Mouse (Mus musculus) CH12.LX (cell line): ENCODE data around the gene Pdia3. TPM values are rescaled to one million over a fixed set of nuclear protein-coding genes. Genes with fewer than 3 reads are reported as not detected.

Experiments used
- DNase-seq: peaks from one replicate; pipeline ENCODE4 v3.0.0-alpha.2; 2013; ENCODE audit errors: extremely low read depth
- H3K27ac ChIP-seq: 2 replicates; pipeline ENCODE4 v1.5.1; 2012; ENCODE audit warnings: low read depth, mild to moderate bottlenecking, control low read depth, moderate library complexity; ENCODE audit not compliant: insufficient read depth
- H3K27me3 ChIP-seq: replicated peaks from 2 replicates; pipeline ENCODE3; 2012; ENCODE audit warnings: inconsistent platforms
- H3K36me3 ChIP-seq, 2 experiments: replicated peaks in 1 of 2; 2 replicates each; pipeline versions ENCODE3 to v1.6.1; 2012; ENCODE audit warnings: inconsistent platforms in 1 of 2, low read length in 1 of 2, mild to moderate bottlenecking in 1 of 2, mixed read lengths in 1 of 2, moderate library complexity in 1 of 2; ENCODE audit not compliant: control insufficient read depth in 1 of 2, insufficient read depth in 1 of 2
- H3K4me1 ChIP-seq, 2 experiments: 2 replicates each; pipeline ENCODE4 v1.6.1; 2012; ENCODE audit warnings: inconsistent platforms in 1 of 2, moderate library complexity in 1 of 2; ENCODE audit not compliant: insufficient read depth in 2 of 2, control insufficient read depth in 1 of 2
- H3K4me2 ChIP-seq: 2 replicates; pipeline ENCODE4 v1.6.1; 2012; ENCODE audit warnings: low read depth, mild to moderate bottlenecking, control low read depth; ENCODE audit not compliant: poor library complexity, insufficient read depth, severe bottlenecking
- H3K4me3 ChIP-seq, 3 experiments: fragments of 150-350 bp in 1 of 3; sonication (generic) in 1 of 3; replicated peaks in 1 of 3; 2 replicates each; pipeline versions ENCODE3 to v1.5.1; 2011 to 2012; ENCODE audit warnings: low read depth in 2 of 3, low read length in 2 of 3, mild to moderate bottlenecking in 2 of 3, moderate library complexity in 2 of 3, control low read depth in 1 of 3, improper control_type of control experiment in 1 of 3, inconsistent platforms in 1 of 3, mixed read lengths in 1 of 3; ENCODE audit not compliant: poor library complexity in 1 of 3
- H3K79me2 ChIP-seq: replicated peaks from 2 replicates; pipeline ENCODE4 v1.6.1; 2012; ENCODE audit warnings: mild to moderate bottlenecking, moderate library complexity; ENCODE audit not compliant: control insufficient read depth, poor library complexity, insufficient read depth, severe bottlenecking; ENCODE audit errors: extremely low read depth
- H3K9ac ChIP-seq: 2 replicates; pipeline ENCODE4 v1.6.1; 2012; ENCODE audit warnings: low read depth, mild to moderate bottlenecking, control low read depth, moderate library complexity; ENCODE audit not compliant: insufficient read depth
- H3K9me3 ChIP-seq: replicated peaks from 2 replicates; pipeline ENCODE3; 2012; ENCODE audit warnings: low read length, inconsistent platforms, mixed read lengths
- BHLHE40 ChIP-seq: IDR thresholded peaks from 2 replicates; pipeline ENCODE4 v1.6.1; 2011; ENCODE audit warnings: mild to moderate bottlenecking, low read depth, low read length, improper control_type of control experiment
- CHD1 ChIP-seq: IDR thresholded peaks from 2 replicates; pipeline ENCODE4 v1.6.1; 2012; ENCODE audit warnings: low read depth, low read length, improper control_type of control experiment, inconsistent platforms
- CTCF ChIP-seq, 2 experiments: IDR thresholded peaks in 1 of 2; conservative IDR thresholded peaks in 1 of 2; 2 replicates each; pipeline ENCODE4 v1.5.1; 2011 to 2012; ENCODE audit warnings: low read depth in 2 of 2, low read length in 2 of 2, improper control_type of control experiment in 1 of 2, inconsistent platforms in 1 of 2, mild to moderate bottlenecking in 1 of 2, moderate library complexity in 1 of 2
- E2F4 ChIP-seq: IDR thresholded peaks from 2 replicates; pipeline ENCODE4 v1.6.1; 2011; ENCODE audit warnings: low read depth, low read length, improper control_type of control experiment; ENCODE audit not compliant: insufficient replicate concordance
- ELF1 ChIP-seq: IDR thresholded peaks from 2 replicates; pipeline ENCODE4 v1.6.1; 2014; ENCODE audit warnings: low read depth, mild to moderate bottlenecking, inconsistent platforms, low read length, improper control_type of control experiment
- ETS1 ChIP-seq: conservative IDR thresholded peaks from 2 replicates; pipeline ENCODE4 v1.6.1; 2012; ENCODE audit warnings: low read depth, mild to moderate bottlenecking, inconsistent platforms, low read length, improper control_type of control experiment, moderate library complexity
- GABPA ChIP-seq: IDR thresholded peaks from 2 replicates; pipeline ENCODE4 v1.6.1; 2012; ENCODE audit warnings: low read depth, low read length, improper control_type of control experiment, inconsistent platforms; ENCODE audit not compliant: insufficient replicate concordance
- IRF4 ChIP-seq: IDR thresholded peaks from 2 replicates; pipeline ENCODE4 v1.6.1; 2014; ENCODE audit warnings: low read depth, mild to moderate bottlenecking, inconsistent platforms, low read length, improper control_type of control experiment
- JUND ChIP-seq: conservative IDR thresholded peaks from 2 replicates; pipeline ENCODE4 v1.6.1; 2011; ENCODE audit warnings: low read depth, low read length, improper control_type of control experiment
- MAX ChIP-seq: IDR thresholded peaks from 2 replicates; pipeline ENCODE4 v1.6.1; 2011; ENCODE audit warnings: low read length, improper control_type of control experiment
- MEF2A ChIP-seq: IDR thresholded peaks from 2 replicates; pipeline ENCODE4 v1.6.1; 2014; ENCODE audit warnings: low read depth, mild to moderate bottlenecking, inconsistent platforms, low read length, improper control_type of control experiment, borderline replicate concordance
- MXI1 ChIP-seq: IDR thresholded peaks from 2 replicates; pipeline ENCODE4 v1.6.1; 2011; ENCODE audit warnings: mild to moderate bottlenecking, low read depth, low read length, improper control_type of control experiment
- MYC ChIP-seq: IDR thresholded peaks from 2 replicates; pipeline ENCODE4 v1.6.1; 2011; ENCODE audit warnings: low read depth, mild to moderate bottlenecking, improper control_type of control experiment, low read length
- NELFE ChIP-seq: IDR thresholded peaks from 2 replicates; pipeline ENCODE4 v1.6.1; 2011; ENCODE audit warnings: low read depth, low read length, improper control_type of control experiment
- POLR2AphosphoS2 ChIP-seq: IDR thresholded peaks from 2 replicates; pipeline ENCODE4 v1.6.1; 2011; ENCODE audit warnings: low read depth, low read length, improper control_type of control experiment
- SMC3 ChIP-seq: IDR thresholded peaks from 2 replicates; pipeline ENCODE4 v1.6.1; 2011; ENCODE audit warnings: low read depth, low read length, improper control_type of control experiment
- TBP ChIP-seq: conservative IDR thresholded peaks from 2 replicates; pipeline ENCODE4 v1.6.1; 2011; ENCODE audit warnings: low read depth, low read length, improper control_type of control experiment
- USF2 ChIP-seq: conservative IDR thresholded peaks from 2 replicates; pipeline ENCODE4 v1.6.1; 2011; ENCODE audit warnings: low read depth, low read length, improper control_type of control experiment
- ZKSCAN1 ChIP-seq: IDR thresholded peaks from 2 replicates; pipeline ENCODE4 v1.6.1; 2012; ENCODE audit warnings: low read depth, inconsistent platforms, low read length, improper control_type of control experiment, borderline replicate concordance
- ZMIZ1 ChIP-seq: IDR thresholded peaks from 2 replicates; pipeline ENCODE4 v1.6.1; 2012; ENCODE audit warnings: low read depth, mild to moderate bottlenecking, inconsistent platforms, low read length, improper control_type of control experiment
- ZNF384 ChIP-seq: IDR thresholded peaks from 2 replicates; pipeline ENCODE4 v1.6.1; 2012; ENCODE audit warnings: low read depth, low read length, improper control_type of control experiment, inconsistent platforms
- dilution Hi-C: fragments of 300-500 bp; cut with MboI; formaldehyde crosslinking; loops from 2 replicates; pipeline ENCODE4 v1.14.3; 2020; ENCODE audit warnings: low sequenced_read_pairs; ENCODE audit not compliant: extremely low pct_unique_long_range_greater_than_20kb, extremely low pct_ligation_motif_present
- in situ Hi-C: fragments of 300-500 bp; cut with MboI; formaldehyde crosslinking; loops from 3 replicates; pipeline ENCODE4 v1.14.3; 2019; ENCODE audit warnings: low sequenced_read_pairs, low pct_ligation_motif_present, low pct_unique_long_range_greater_than_20kb, mixed read lengths
- polyA plus RNA-seq: library from polyadenylated mRNA; unstranded; fragments of >175 nt; gene quantifications from 2 replicates; pipeline ENCODE4 v1.2.1, GENCODE M21; 2012; ENCODE audit warnings: low read depth; ENCODE audit not compliant: insufficient read length
- total RNA-seq, 2 experiments: library from RNA; depleted of rRNA; stranded (reverse); fragments of 300-350 nt in 1 of 2; fragments of >200 nt in 1 of 2; gene quantifications; 2 replicates each; pipeline ENCODE4 v1.2.3; 2012 to 2014

The Pdia3 gene
- total and polyA plus RNA-seq, 3 experiments: 54.5 to 406 (median 169) TPM

- no peak for DNase-seq
- no peak overlapping the region for H3K9ac ChIP-seq
- H3K36me3 ChIP-seq: peaks cover 14 to 18% of the 10 kb centered on the region in 2 experiments
- dilution Hi-C loops: no loop called here
- H3K27ac ChIP-seq: no peak overlapping the region
- H3K79me2 ChIP-seq: no peaks in the 10 kb centered on the region
- no peak overlapping the region for H3K4me3 ChIP-seq
- H3K27me3 ChIP-seq: peaks cover 37% of the 10 kb centered on the region
- H3K4me1 ChIP-seq: peaks cover 6 to 31% of the 10 kb centered on the region in 2 experiments
- H3K9me3 ChIP-seq: no peaks in the 10 kb centered on the region
- in situ Hi-C loops: no loop called here
- TF ChIP-seq MEF2A: no peak
- TF ChIP-seq TBP: no peak
- TF ChIP-seq ZNF384: no peak
- TF ChIP-seq NELFE: no peak
- no peak for TF ChIP-seq JUND
- TF ChIP-seq E2F4: no peak
- TF ChIP-seq BHLHE40: no peak
- TF ChIP-seq MYC: no peak; the same call in 1 of the 2 replicates
- no peak for TF ChIP-seq ELF1
- TF ChIP-seq SMC3: no peak
- H3K4me2 ChIP-seq: peak overlapping the region; percentile 90
These were observed 29.4 kb downstream of the Pdia3 start for GRCm38 (mm10) chr2:121443068-121443349.

GRCm38 (mm10) chr2:121444178-121444577 lies 30.6 kb downstream of the Pdia3 start, which contains the start of gene Ell3:
TSS of gene Ell3 (minus strand) at chr2:121444278.
- peaks cover 38% of the 10 kb centered on the region for H3K27me3 ChIP-seq
- TF ChIP-seq USF2 (no peak), ELF1 (no peak), POLR2AphosphoS2 (no peak), SMC3 (no peak), NELFE (no peak), MAX (no peak), MXI1 (no peak), CTCF (conservative IDR thresholded peaks at IDR 0.05 in 1 of 2, IDR thresholded peaks at IDR 0.05 in 1 of 2; ENCODE audit: low read depth in 2 of 2, low read length in 2 of 2) (no peak), TBP (no peak), ZMIZ1 (no peak), JUND (no peak), GABPA (no peak), CHD1 (no peak), BHLHE40 (no peak), IRF4 (no peak), ZKSCAN1 (no peak), ETS1 (no peak)
- no peak within 1 kb of the TSS for H3K4me3 ChIP-seq
- no peak within 1 kb of the TSS for H3K9ac ChIP-seq
- peaks cover 6 to 34% of the 10 kb centered on the region in 2 experiments for H3K4me1 ChIP-seq
- H3K4me2 ChIP-seq: peak within 1 kb of the TSS; percentile 90
- H3K79me2 ChIP-seq: no peaks in the 10 kb centered on the region
- dilution Hi-C loops (no loop called here), in situ Hi-C loops (no loop called here)
- peaks cover 5 to 7% of the 10 kb centered on the region in 2 experiments for H3K36me3 ChIP-seq
- no peak within 1 kb of the TSS for H3K27ac ChIP-seq
- no peaks in the 10 kb centered on the region for H3K9me3 ChIP-seq
- no peak for DNase-seq
